Mouse (Mus musculus) forebrain, embryonic 14.5 days (tissue): ENCODE results near the gene Ilf3. TPM values are rescaled to one million over a fixed set of nuclear protein-coding genes. Genes with fewer than 3 reads are reported as not detected.

ENCODE experiments used
- ATAC-seq: fragments of 200-750 bp; cut with Nextera tagmentation; 2 replicates; pipeline ENCODE4 v1.8.0; 2017; ENCODE audit warnings: mild to moderate bottlenecking, moderate library complexity
- DNase-seq: peaks from one replicate; pipeline ENCODE4 v3.0.0-alpha.2; 2015; ENCODE audit warnings: low spot score
- H3K27ac ChIP-seq: fragments of 300-500 bp; sonication (generic); 2 replicates; pipeline ENCODE4 v1.5.1; 2014; ENCODE audit warnings: low read depth, mild to moderate bottlenecking, control low read depth, low read length, moderate library complexity
- H3K27me3 ChIP-seq: fragments of 300-500 bp; sonication (generic); replicated peaks from 2 replicates; pipeline ENCODE4 v1.6.1; 2014; ENCODE audit warnings: low read length, control low read depth, mixed read lengths; ENCODE audit not compliant: control insufficient read depth, insufficient read depth
- H3K36me3 ChIP-seq: fragments of 300-500 bp; sonication (generic); 2 replicates; pipeline ENCODE4 v1.6.1; 2014; ENCODE audit warnings: low read length, control low read depth; ENCODE audit not compliant: control insufficient read depth, insufficient read depth
- H3K4me1 ChIP-seq: fragments of 300-500 bp; sonication (generic); 2 replicates; pipeline ENCODE4 v1.6.1; 2014; ENCODE audit warnings: antibody characterized with exemption, low read length, control low read depth; ENCODE audit not compliant: control insufficient read depth, insufficient read depth
- H3K4me2 ChIP-seq: fragments of 300-500 bp; sonication (generic); 2 replicates; pipeline ENCODE4 v1.6.1; 2014; ENCODE audit warnings: mild to moderate bottlenecking, control low read depth, low read length
- H3K4me3 ChIP-seq: fragments of 300-500 bp; sonication (generic); 2 replicates; pipeline ENCODE4 v1.5.1; 2014; ENCODE audit warnings: low read depth, low read length, control low read depth
- H3K9ac ChIP-seq: fragments of 300-500 bp; sonication (generic); 2 replicates; pipeline ENCODE4 v1.6.1; 2014; ENCODE audit warnings: mild to moderate bottlenecking, low read length, control low read depth, moderate library complexity
- H3K9me3 ChIP-seq: fragments of 300-500 bp; sonication (generic); replicated peaks from 2 replicates; pipeline ENCODE4 v1.6.1; 2016; ENCODE audit warnings: low read length, control low read depth, mixed read lengths; ENCODE audit not compliant: control insufficient read depth
- WGBS: fragments of 180-500 bp; shearing (Covaris S2); extraction: QIAGEN DNeasy Blood & Tissue Kit; methylation state at CpG from one replicate; pipeline ENCODE4 v1.1.7; 2014; 5-methylcytosine and 5-hydroxymethylcytosine counted together
- polyA plus RNA-seq: library from polyadenylated mRNA; unstranded; fragments of >200 nt; fragmentation: Nextera tagmentation; extraction: Ambion mirVana; gene quantifications from 2 replicates; pipeline ENCODE4 v1.2.1, GENCODE M21; 2014

Ilf3 gene
- polyA plus RNA-seq, 1 experiment from 2014 or later, result 249 TPM

DNA sequence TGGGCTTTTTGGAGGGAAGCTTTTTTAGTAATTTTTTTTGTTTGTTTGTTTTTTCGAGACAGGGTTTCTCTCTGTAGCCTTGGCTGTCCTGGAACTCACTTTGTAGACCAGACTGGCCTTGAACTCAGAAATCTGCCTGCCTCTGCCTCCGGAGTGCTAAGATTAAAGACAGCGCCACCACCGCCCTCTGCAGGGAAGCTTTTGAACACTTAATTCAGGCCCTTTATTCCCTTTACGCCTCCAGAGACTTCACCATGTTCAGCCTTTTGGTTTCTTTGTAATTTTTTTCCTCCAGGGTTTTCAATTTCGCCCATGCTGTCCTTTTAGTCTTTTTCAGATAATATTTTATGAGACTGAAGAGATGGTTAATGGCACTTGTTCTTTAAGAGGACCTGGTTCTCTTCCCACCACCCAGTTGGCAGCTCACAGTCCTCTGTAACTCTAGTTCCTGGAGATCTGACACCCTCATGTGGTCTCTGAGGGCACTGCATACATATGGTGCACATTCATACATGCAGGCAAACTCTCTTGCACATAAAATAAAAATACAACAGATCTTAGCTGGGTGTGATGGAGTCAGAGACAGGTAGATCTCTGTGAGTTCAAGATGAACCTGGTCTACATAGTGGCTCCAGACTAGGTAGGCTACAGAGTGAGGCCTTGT lies 77.5 kb downstream of the Ilf3 start:
- no peak overlapping the region for H3K27ac ChIP-seq
- no peaks in the 10 kb centered on the region for H3K36me3 ChIP-seq
- ATAC-seq (no peak), DNase-seq (no peak)
- H3K4me3 ChIP-seq, result no peak overlapping the region
- no peaks in the 10 kb centered on the region for H3K27me3 ChIP-seq
- H3K9me3 ChIP-seq, result no peaks in the 10 kb centered on the region
- no peak overlapping the region for H3K9ac ChIP-seq
- no peak overlapping the region for H3K4me2 ChIP-seq
- 95% methylated on average over 6 of the region's 6 CpGs for WGBS
- H3K4me1 ChIP-seq, result no peaks in the 10 kb centered on the region

DNA sequence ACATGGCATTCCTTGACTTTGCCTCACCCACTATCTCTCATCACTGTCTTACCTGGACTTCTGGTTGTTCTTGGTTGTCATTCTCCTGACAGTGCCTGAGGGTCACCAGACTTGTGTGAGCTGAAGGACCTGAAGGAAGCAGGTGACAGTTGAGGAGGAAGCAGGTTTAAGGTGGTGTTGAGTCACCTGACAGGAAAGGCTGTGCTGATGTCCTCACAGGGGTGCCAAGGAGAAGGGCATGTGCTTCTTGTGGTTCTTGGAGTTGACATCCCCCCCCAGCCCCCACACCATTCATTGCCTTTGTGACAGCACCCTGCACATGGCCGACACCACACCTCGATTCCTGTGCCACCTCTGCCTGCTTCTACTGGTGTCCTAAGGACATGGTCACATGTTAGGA lies 80.1 kb downstream of the Ilf3 start:
- DNase-seq, result no peak
- Histone ChIP-seq H3K27me3 (no peaks in the 10 kb centered on the region), H3K27ac (no peak overlapping the region), H3K4me3 (no peak overlapping the region), H3K9ac (no peak overlapping the region), H3K4me1 (no peaks in the 10 kb centered on the region), H3K36me3 (no peaks in the 10 kb centered on the region), H3K4me2 (no peak overlapping the region), H3K9me3 (no peaks in the 10 kb centered on the region)
- WGBS, result 97% methylated on average over 2 of the region's 2 CpGs
- no peak for ATAC-seq

DNA sequence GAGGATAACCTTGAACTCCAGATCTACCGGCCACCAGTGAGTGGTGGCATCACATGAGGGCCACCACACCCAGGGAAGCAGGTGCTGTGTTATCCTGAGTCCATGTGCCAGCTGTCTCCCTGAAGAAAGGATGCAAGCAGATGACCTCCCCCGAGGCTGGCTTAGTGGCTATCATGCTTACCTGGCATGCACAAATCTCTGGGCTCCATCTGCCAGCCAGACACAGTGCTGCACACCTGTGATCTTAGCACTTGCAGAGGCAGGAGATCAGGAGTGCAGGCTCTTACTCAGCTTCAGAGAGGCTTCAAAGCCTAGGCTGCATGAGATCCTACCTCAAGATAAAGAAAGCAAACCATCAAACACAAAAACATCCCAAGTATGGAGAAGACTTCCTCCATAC lies 82.0 kb downstream of the Ilf3 start:
- H3K27ac ChIP-seq, result no peak overlapping the region
- no peaks in the 10 kb centered on the region for H3K9me3 ChIP-seq
- H3K9ac ChIP-seq, result no peak overlapping the region
- no peak for DNase-seq
- H3K4me1 ChIP-seq, result no peaks in the 10 kb centered on the region
- no peaks in the 10 kb centered on the region for H3K36me3 ChIP-seq
- no peak for ATAC-seq
- 95% methylated on average over 2 of the region's 2 CpGs for WGBS
- H3K4me2 ChIP-seq, result no peak overlapping the region
- H3K4me3 ChIP-seq, result no peak overlapping the region
- H3K27me3 ChIP-seq, result no peaks in the 10 kb centered on the region

DNA sequence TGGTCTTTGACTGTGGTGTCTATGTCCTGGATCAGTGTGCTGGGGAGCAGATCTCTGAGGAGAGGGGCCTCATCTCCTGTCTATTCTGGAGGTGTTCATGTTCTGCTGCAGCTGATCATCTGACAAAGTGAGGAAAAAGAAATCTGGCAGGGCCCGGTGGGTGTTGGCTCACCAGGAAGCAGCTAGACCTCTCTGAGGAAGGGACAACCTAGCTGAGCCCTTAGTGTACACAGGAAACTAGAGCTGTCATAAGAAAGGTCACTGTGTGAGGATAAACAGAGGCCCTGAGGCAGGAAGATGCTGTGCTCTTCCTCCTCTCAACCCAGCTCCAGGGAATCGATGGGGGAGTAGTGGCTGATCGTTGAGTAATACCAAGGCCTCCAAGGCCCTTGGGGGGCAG lies 82.6 kb downstream of the Ilf3 start:
- no peaks in the 10 kb centered on the region for H3K4me1 ChIP-seq
- WGBS, result 92% methylated on average over 3 of the region's 3 CpGs
- H3K36me3 ChIP-seq, result no peaks in the 10 kb centered on the region
- H3K4me2 ChIP-seq, result no peak overlapping the region
- DNase-seq (no peak), ATAC-seq (no peak)
- H3K9ac ChIP-seq, result no peak overlapping the region
- H3K4me3 ChIP-seq, result no peak overlapping the region
- H3K27me3 ChIP-seq, result no peaks in the 10 kb centered on the region
- no peaks in the 10 kb centered on the region for H3K9me3 ChIP-seq
- no peak overlapping the region for H3K27ac ChIP-seq

DNA sequence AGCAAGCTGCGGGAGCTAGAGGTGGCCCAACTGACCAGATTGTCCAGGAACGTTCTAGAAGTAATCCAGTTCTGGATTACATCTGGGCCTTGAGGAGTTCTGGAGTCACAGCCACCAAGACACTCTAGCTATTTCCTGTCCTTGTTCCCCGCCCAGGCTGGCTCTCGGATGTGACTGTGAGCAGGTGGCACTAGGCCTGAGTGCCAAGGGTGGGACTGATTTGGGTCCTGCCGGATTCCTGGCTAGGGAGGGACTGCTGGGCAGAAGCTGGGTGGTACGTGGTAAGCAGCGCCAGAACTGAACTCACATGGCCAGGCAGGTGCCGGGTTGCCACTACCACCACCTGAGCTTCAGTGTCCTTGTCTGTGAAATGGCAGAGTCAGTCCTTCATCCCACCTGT lies 83.7 kb downstream of the Ilf3 start:
- ATAC-seq (no peak), DNase-seq (no peak)
- Histone ChIP-seq H3K9me3 (no peaks in the 10 kb centered on the region), H3K4me1 (no peaks in the 10 kb centered on the region), H3K4me2 (no peak overlapping the region), H3K27ac (no peak overlapping the region), H3K27me3 (no peaks in the 10 kb centered on the region), H3K36me3 (no peaks in the 10 kb centered on the region), H3K4me3 (no peak overlapping the region), H3K9ac (no peak overlapping the region)
- 91% methylated on average over 8 of the region's 8 CpGs for WGBS

DNA sequence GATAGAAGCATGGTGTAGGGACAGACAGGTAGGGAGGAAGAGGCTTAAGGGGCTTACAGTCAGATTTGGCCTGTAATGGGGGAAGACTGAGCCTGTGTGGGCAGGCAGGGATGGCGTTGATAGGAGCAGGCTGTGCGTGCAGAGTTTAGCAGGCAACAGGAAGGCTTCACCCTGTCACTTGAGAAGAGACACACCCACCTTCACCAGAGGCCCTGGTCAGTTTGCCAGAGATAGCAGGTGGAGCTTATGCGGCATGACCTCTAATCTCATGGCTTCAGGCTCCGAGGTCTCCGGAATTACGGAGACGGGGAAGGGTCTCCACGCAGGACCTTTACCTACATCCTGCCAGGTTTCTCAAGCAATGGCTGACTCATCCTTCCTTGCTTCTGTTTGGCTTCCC lies 84.2 kb downstream of the Ilf3 start:
- H3K9ac ChIP-seq, result no peak overlapping the region
- no peaks in the 10 kb centered on the region for H3K9me3 ChIP-seq
- no peaks in the 10 kb centered on the region for H3K36me3 ChIP-seq
- DNase-seq (no peak), ATAC-seq (no peak)
- H3K27me3 ChIP-seq, result no peaks in the 10 kb centered on the region
- WGBS, result 87% methylated on average over 8 of the region's 8 CpGs
- H3K4me3 ChIP-seq, result no peak overlapping the region
- no peak overlapping the region for H3K4me2 ChIP-seq
- H3K4me1 ChIP-seq, result no peaks in the 10 kb centered on the region
- no peak overlapping the region for H3K27ac ChIP-seq

DNA sequence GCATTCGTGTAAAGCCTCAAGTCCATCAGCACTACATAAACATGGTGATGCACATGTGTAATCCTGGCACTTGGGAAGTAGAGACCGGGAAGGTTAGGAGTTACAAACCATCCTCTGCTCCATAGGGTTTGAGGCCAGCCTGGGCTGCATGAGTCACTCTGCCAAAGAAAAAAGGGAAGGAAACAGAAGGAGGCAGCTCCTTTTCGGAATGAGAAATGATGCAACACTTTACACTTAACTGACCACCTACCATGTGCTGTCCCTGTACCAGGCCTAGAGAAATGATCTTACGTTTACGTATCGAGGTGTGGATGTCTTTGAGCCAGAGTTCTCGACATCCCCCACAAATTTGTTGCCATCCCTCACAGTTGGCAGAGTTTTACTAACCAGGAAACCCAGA lies 85.3 kb downstream of the Ilf3 start:
- H3K9me3 ChIP-seq, result no peaks in the 10 kb centered on the region
- H3K4me3 ChIP-seq, result no peak overlapping the region
- no peaks in the 10 kb centered on the region for H3K27me3 ChIP-seq
- ATAC-seq (no peak), DNase-seq (no peak)
- no peak overlapping the region for H3K9ac ChIP-seq
- H3K36me3 ChIP-seq, result no peaks in the 10 kb centered on the region
- no peaks in the 10 kb centered on the region for H3K4me1 ChIP-seq
- H3K27ac ChIP-seq, result no peak overlapping the region
- 90% methylated on average over 7 of the region's 7 CpGs for WGBS
- no peak overlapping the region for H3K4me2 ChIP-seq

DNA sequence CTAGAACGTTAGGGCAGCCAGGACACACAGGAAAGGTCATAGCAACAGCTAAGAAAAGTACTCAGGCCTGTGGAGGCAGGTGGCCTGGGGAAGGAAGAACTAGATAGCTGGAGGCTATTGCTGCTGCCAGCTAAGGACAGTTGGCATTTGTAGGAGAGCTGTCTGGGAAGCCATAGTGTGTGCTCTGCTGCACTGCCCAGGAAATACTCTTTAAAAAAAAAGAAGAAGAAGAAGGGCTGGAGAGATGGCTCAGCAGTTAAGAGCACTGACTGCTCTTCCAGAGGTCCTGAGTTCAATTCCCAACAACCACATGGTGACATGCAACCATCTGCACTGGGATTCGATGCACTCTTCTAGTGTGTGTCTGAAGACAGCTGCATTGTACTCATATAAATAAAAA lies 85.8 kb downstream of the Ilf3 start:
- Histone ChIP-seq H3K36me3 (no peaks in the 10 kb centered on the region; the same call in 1 of the 2 replicates), H3K4me3 (no peak overlapping the region), H3K27me3 (no peaks in the 10 kb centered on the region), H3K27ac (no peak overlapping the region), H3K9me3 (no peaks in the 10 kb centered on the region), H3K4me1 (no peaks in the 10 kb centered on the region), H3K4me2 (no peak overlapping the region), H3K9ac (no peak overlapping the region)
- no peak for DNase-seq
- WGBS, result 92% methylated on average over 2 of the region's 2 CpGs
- no peak for ATAC-seq

DNA sequence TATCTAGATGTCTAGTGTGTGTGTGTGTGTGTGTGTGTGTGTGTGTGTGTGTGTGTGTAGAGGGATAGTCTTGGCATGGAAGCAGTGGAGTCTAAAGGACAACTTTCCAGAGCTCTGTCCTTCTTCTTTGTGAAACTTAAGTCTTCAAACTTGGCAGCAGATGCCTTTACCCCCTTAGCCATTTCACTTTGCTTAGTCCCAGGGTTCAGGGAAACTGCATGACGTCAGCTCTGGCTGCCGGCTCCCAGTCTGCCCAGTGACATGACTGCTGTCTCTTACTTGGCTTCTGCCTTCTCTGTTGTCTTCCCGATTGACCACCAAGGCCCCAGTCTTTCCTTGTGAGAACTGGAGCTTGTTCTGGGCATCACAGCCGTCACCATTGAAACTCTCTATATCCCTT lies 86.9 kb downstream of the Ilf3 start:
- Histone ChIP-seq H3K9me3 (no peaks in the 10 kb centered on the region), H3K9ac (no peak overlapping the region), H3K36me3 (peaks cover 9% of the 10 kb centered on the region; the same call in 1 of the 2 replicates), H3K4me3 (no peak overlapping the region), H3K27ac (no peak overlapping the region), H3K4me2 (no peak overlapping the region), H3K27me3 (no peaks in the 10 kb centered on the region), H3K4me1 (no peaks in the 10 kb centered on the region)
- ATAC-seq (no peak), DNase-seq (no peak)
- WGBS, result 84% methylated on average over 4 of the region's 4 CpGs
